Mouse (Mus musculus): ENCODE data around the gene Bnip1. TPM values are rescaled to one million over a fixed set of nuclear protein-coding genes. Genes with fewer than 3 reads are reported as not detected.

Bnip1 gene
- polyA plus RNA-seq, 1 experiment from 2014 or later = 33.4 TPM

- POLR2A ChIA-PET = interaction anchor here (1.2 kb wide), 1 partner anchor 15 kb away, joined by 3 read pairs; no protein-coding TSS in a partner anchor
- in situ Hi-C loops (cut with MboI; ENCODE audit: low pct_unique_long_range_greater_than_20kb) = no loop called here
- H3K27me3 ChIP-seq = no peaks in the 10 kb centered on the region
- no peak for TF ChIP-seq CTCF (IDR thresholded peaks at IDR 0.05)
- no peak for ATAC-seq
- CTCF ChIA-PET = no interaction called here
- no peak for DNase-seq (ENCODE audit: low read depth, low spot score)
Measured at GRCm38 (mm10) chr17:26778430-26779100, 2.3 kb upstream of the Bnip1 start.

- H3K27me3 ChIP-seq = no peaks in the 10 kb centered on the region
- CTCF ChIA-PET = interaction anchor here (0.9 kb wide), 1 partner anchor 15 kb away, joined by 5 read pairs; no protein-coding TSS in a partner anchor
- DNase-seq (ENCODE audit: low read depth, low spot score) = no peak
- ATAC-seq = no peak
- POLR2A ChIA-PET = interaction anchor here (1.6 kb wide), 1 partner anchor 10 kb away, joined by 4 read pairs; no protein-coding TSS in a partner anchor
- in situ Hi-C loops (cut with MboI; ENCODE audit: low pct_unique_long_range_greater_than_20kb) = no loop called here
- no peak for TF ChIP-seq CTCF (IDR thresholded peaks at IDR 0.05)
Measured at GRCm38 (mm10) chr17:26779471-26779870, 1.4 kb upstream of the Bnip1 start.

GRCm38 (mm10) chr17:26781610-26782043, 761 bp downstream of the Bnip1 start:
- no peak for TF ChIP-seq CTCF (IDR thresholded peaks at IDR 0.05)
- ATAC-seq (no peak), DNase-seq (ENCODE audit: low read depth, low spot score) (no peak)
- H3K27me3 ChIP-seq = no peaks in the 10 kb centered on the region
- CTCF ChIA-PET = interaction anchor here (1.6 to 1.7 kb wide), 2 partner anchors 9 to 15 kb away, joined by 4 read pairs; no protein-coding TSS in a partner anchor
- in situ Hi-C loops (cut with MboI; ENCODE audit: low pct_unique_long_range_greater_than_20kb) = no loop called here
- POLR2A ChIA-PET = interaction anchor here (0.6 to 0.7 kb wide), 4 partner anchors 30 to 228 kb away, joined by 3 to 5 read pairs (median 3); no protein-coding TSS in a partner anchor

- no peaks in the 10 kb centered on the region for H3K27me3 ChIP-seq
- ATAC-seq = no peak
- DNase-seq (ENCODE audit: low read depth, low spot score) = no peak
- in situ Hi-C loops (cut with MboI; ENCODE audit: low pct_unique_long_range_greater_than_20kb) = no loop called here
- ChIA-PET CTCF (no interaction called here), POLR2A (no interaction called here)
- TF ChIP-seq CTCF (IDR thresholded peaks at IDR 0.05) = no peak
Measured at GRCm38 (mm10) chr17:26784525-26784924, 3.7 kb downstream of the Bnip1 start.

GRCm38 (mm10) chr17:26786586-26786985, 5.7 kb downstream of the Bnip1 start:
- DNase-seq (ENCODE audit: low read depth, low spot score) (no peak), ATAC-seq (no peak)
- ChIA-PET CTCF (interaction anchor here (1.3 kb wide), 1 partner anchor 9 kb away, joined by 4 read pairs; no protein-coding TSS in a partner anchor), POLR2A (no interaction called here)
- no peaks in the 10 kb centered on the region for H3K27me3 ChIP-seq
- TF ChIP-seq CTCF (IDR thresholded peaks at IDR 0.05) = no peak
- in situ Hi-C loops (cut with MboI; ENCODE audit: low pct_unique_long_range_greater_than_20kb) = no loop called here

- in situ Hi-C loops (cut with MboI; ENCODE audit: low pct_unique_long_range_greater_than_20kb) = no loop called here
- no peak for TF ChIP-seq CTCF (IDR thresholded peaks at IDR 0.05)
- no peaks in the 10 kb centered on the region for H3K27me3 ChIP-seq
- ChIA-PET CTCF (interaction anchor here (0.9 to 1.1 kb wide), 2 partner anchors 97 to 99 kb away, joined by 3 read pairs; no protein-coding TSS in a partner anchor), POLR2A (no interaction called here)
- ATAC-seq (no peak), DNase-seq (ENCODE audit: low read depth, low spot score) (no peak)
Measured at GRCm38 (mm10) chr17:26788986-26789385, 8.1 kb downstream of the Bnip1 start.

- no peaks in the 10 kb centered on the region for H3K27me3 ChIP-seq
- TF ChIP-seq CTCF (IDR thresholded peaks at IDR 0.05) = no peak
- ATAC-seq = no peak
- DNase-seq (ENCODE audit: low read depth, low spot score) = no peak
- in situ Hi-C loops (cut with MboI; ENCODE audit: low pct_unique_long_range_greater_than_20kb) = loop anchor here (10.0 kb wide), 1 partner anchor 325 kb away; no protein-coding TSS in a partner anchor
- CTCF ChIA-PET = interaction anchor here (0.9 to 1.3 kb wide), 2 partner anchors 96 to 99 kb away, joined by 3 read pairs; no protein-coding TSS in a partner anchor
- POLR2A ChIA-PET = no interaction called here
Measured at GRCm38 (mm10) chr17:26789460-26790268, 8.8 kb downstream of the Bnip1 start.

- in situ Hi-C loops (cut with MboI; ENCODE audit: low pct_unique_long_range_greater_than_20kb) = loop anchor here (10.0 kb wide), 1 partner anchor 326 kb away; no protein-coding TSS in a partner anchor
- TF ChIP-seq CTCF (IDR thresholded peaks at IDR 0.05) = no peak
- CTCF ChIA-PET = interaction anchor here (1.3 to 1.5 kb wide), 2 partner anchors 95 to 96 kb away, joined by 3 to 4 read pairs; no protein-coding TSS in a partner anchor
- DNase-seq (ENCODE audit: low read depth, low spot score) (no peak), ATAC-seq (no peak)
- no peaks in the 10 kb centered on the region for H3K27me3 ChIP-seq
- POLR2A ChIA-PET = no interaction called here
Measured at GRCm38 (mm10) chr17:26790269-26791214, 9.7 kb downstream of the Bnip1 start.

GRCm38 (mm10) chr17:26791580-26791979, 10.7 kb downstream of the Bnip1 start:
- no peak for TF ChIP-seq CTCF (IDR thresholded peaks at IDR 0.05)
- DNase-seq (ENCODE audit: low read depth, low spot score) (no peak), ATAC-seq (no peak)
- ChIA-PET POLR2A (interaction anchor here (0.5 to 0.7 kb wide), 2 partner anchors 94 to 95 kb away, joined by 3 read pairs; no protein-coding TSS in a partner anchor), CTCF (interaction anchor here (0.8 to 1.5 kb wide), 2 partner anchors 15 to 95 kb away, joined by 3 to 4 read pairs; no protein-coding TSS in a partner anchor)
- H3K27me3 ChIP-seq = no peaks in the 10 kb centered on the region
- in situ Hi-C loops (cut with MboI; ENCODE audit: low pct_unique_long_range_greater_than_20kb) = loop anchor here (10.0 kb wide), 1 partner anchor 327 kb away; no protein-coding TSS in a partner anchor

Measured in Patski (cell line).